Mouse (Mus musculus) kidney, adult 2 months (tissue): ENCODE measurements around the gene Rassf3.

Experiments used
- CTCF ChIP-seq: fragments of 200-500 bp; conservative IDR thresholded peaks from 2 replicates; pipeline ENCODE4 v1.5.1; 2011; ENCODE audit warnings: low read depth, mild to moderate bottlenecking, control low read depth, low read length, moderate library complexity, mixed read lengths; ENCODE audit not compliant: insufficient read depth, insufficient read length
- POLR2A ChIP-seq: fragments of 200-500 bp; IDR thresholded peaks from one replicate; pipeline ENCODE4 v1.6.1; 2011; ENCODE audit warnings: low read depth, low read length, control low read depth

- TF ChIP-seq CTCF (no peak), POLR2A (no peak)
Measured at GRCm38 (mm10) chr10:121471570-121472197, 4.5 kb downstream of the Rassf3 start.
